Mouse (Mus musculus) kidney, embryonic 15.5 days (tissue): ENCODE measurements around the gene Nxpe3. TPM values are rescaled to one million over a fixed set of nuclear protein-coding genes. Genes with fewer than 3 reads are reported as not detected.

Experiments used
- ATAC-seq: fragments of 200-750 bp; cut with Nextera tagmentation; replicated peaks from 2 replicates; pipeline ENCODE4 v1.8.0; 2017; ENCODE audit warnings: moderate TSS enrichment; ENCODE audit not compliant: low FRiP score
- H3K27ac ChIP-seq: fragments of 300-500 bp; sonication (generic); 2 replicates; pipeline ENCODE4 v1.5.1; 2015; ENCODE audit warnings: mild to moderate bottlenecking, inconsistent platforms
- H3K27me3 ChIP-seq: fragments of 300-500 bp; sonication (generic); 2 replicates; pipeline ENCODE4 v1.6.1; 2015; ENCODE audit warnings: inconsistent platforms
- H3K36me3 ChIP-seq: fragments of 300-500 bp; sonication (generic); 2 replicates; pipeline ENCODE4 v1.6.1; 2015; ENCODE audit warnings: inconsistent platforms
- H3K4me1 ChIP-seq: fragments of 300-500 bp; sonication (generic); 2 replicates; pipeline ENCODE4 v1.6.1; 2015; ENCODE audit warnings: inconsistent platforms
- H3K4me2 ChIP-seq: fragments of 300-500 bp; sonication (generic); 2 replicates; pipeline ENCODE4 v1.6.1; 2015; ENCODE audit warnings: moderate library complexity, mild to moderate bottlenecking, inconsistent platforms
- H3K4me3 ChIP-seq: fragments of 300-500 bp; sonication (generic); replicated peaks from 2 replicates; pipeline ENCODE4 v1.5.1; 2015; ENCODE audit warnings: mild to moderate bottlenecking, inconsistent platforms
- H3K9ac ChIP-seq: fragments of 300-500 bp; sonication (generic); 2 replicates; pipeline ENCODE4 v1.6.1; 2015; ENCODE audit warnings: mild to moderate bottlenecking, inconsistent platforms
- H3K9me3 ChIP-seq: fragments of 300-500 bp; sonication (generic); replicated peaks from 2 replicates; pipeline ENCODE4 v1.6.1; 2016; ENCODE audit warnings: inconsistent platforms
- WGBS: fragments of 180-500 bp; shearing (Covaris S2); methylation state at CpG from one replicate; pipeline ENCODE4 v1.1.7; 2015; ENCODE audit warnings: mixed read lengths; 5-methylcytosine and 5-hydroxymethylcytosine counted together
- polyA plus RNA-seq: library from polyadenylated mRNA; unstranded; fragments of >200 nt; fragmentation: Nextera tagmentation; extraction: Ambion mirVana; gene quantifications from 2 replicates; pipeline ENCODE4 v1.2.1, GENCODE M21; 2015

The Nxpe3 gene
- polyA plus RNA-seq, 1 experiment from 2014 or later = 1.9 TPM

GRCm38 (mm10) chr16:55831451-55831850, 63.6 kb downstream of the Nxpe3 start:
- no peak overlapping the region for H3K9ac ChIP-seq
- no peaks in the 10 kb centered on the region for H3K4me1 ChIP-seq
- 80% methylated on average over 1 of the region's 1 CpGs for WGBS
- H3K36me3 ChIP-seq = peaks cover 12% of the 10 kb centered on the region; the same call in 1 of the 2 replicates
- no peaks in the 10 kb centered on the region for H3K27me3 ChIP-seq
- no peaks in the 10 kb centered on the region for H3K9me3 ChIP-seq
- H3K27ac ChIP-seq = no peak overlapping the region
- no peak overlapping the region for H3K4me2 ChIP-seq
- H3K4me3 ChIP-seq = no peak overlapping the region
- no peak for ATAC-seq

- H3K36me3 ChIP-seq = peaks cover 2% of the 10 kb centered on the region; the same call in 1 of the 2 replicates
- peaks cover 31% of the 10 kb centered on the region for H3K4me1 ChIP-seq
- H3K27ac ChIP-seq = no peak overlapping the region
- H3K27me3 ChIP-seq = no peaks in the 10 kb centered on the region
- ATAC-seq = no peak
- WGBS = 60% methylated on average over 11 of the region's 11 CpGs
- no peak overlapping the region for H3K4me2 ChIP-seq
- no peak overlapping the region for H3K4me3 ChIP-seq
- H3K9ac ChIP-seq = 0 out of 2 replicates have a peak overlapping the region, but pooled peaks have one; percentile 1
- no peaks in the 10 kb centered on the region for H3K9me3 ChIP-seq
These were observed 71.5 kb downstream of the Nxpe3 start for GRCm38 (mm10) chr16:55823398-55824155.

GRCm38 (mm10) chr16:55822741-55823397, 72.2 kb downstream of the Nxpe3 start:
- no peaks in the 10 kb centered on the region for H3K9me3 ChIP-seq
- peak overlapping the region; percentile 70; the same call in 1 of the 2 replicates for H3K9ac ChIP-seq
- peaks cover 38% of the 10 kb centered on the region for H3K4me1 ChIP-seq
- no peaks in the 10 kb centered on the region for H3K27me3 ChIP-seq
- no peak for ATAC-seq
- peaks cover 9% of the 10 kb centered on the region for H3K36me3 ChIP-seq
- 44% methylated on average over 18 of the region's 18 CpGs for WGBS
- peak overlapping the region; percentile 73 for H3K4me3 ChIP-seq
- peak overlapping the region; percentile 68 for H3K4me2 ChIP-seq
- H3K27ac ChIP-seq = peak overlapping the region; percentile 95; the same call in 1 of the 2 replicates

GRCm38 (mm10) chr16:55821997-55822740, 72.9 kb downstream of the Nxpe3 start:
- peaks cover 15% of the 10 kb centered on the region for H3K36me3 ChIP-seq
- under 1% methylated on average over 67 of the region's 67 CpGs for WGBS

GRCm38 (mm10) chr16:55821571-55821981, 73.5 kb downstream of the Nxpe3 start:
- no peaks in the 10 kb centered on the region for H3K27me3 ChIP-seq
- no peaks in the 10 kb centered on the region for H3K9me3 ChIP-seq
- H3K36me3 ChIP-seq = peaks cover 21% of the 10 kb centered on the region
- H3K9ac ChIP-seq = peak overlapping the region; percentile 70
- peak overlapping the region; percentile 73 for H3K4me3 ChIP-seq
- H3K27ac ChIP-seq = peak overlapping the region; percentile 86
- peak overlapping the region; percentile 68 for H3K4me2 ChIP-seq
- under 1% methylated on average over 40 of the region's 40 CpGs for WGBS
- peaks cover 41% of the 10 kb centered on the region for H3K4me1 ChIP-seq
- peak; percentile 46 for ATAC-seq

More at GRCm38 (mm10) chr16:55821997-55822740, 72.9 kb downstream of the Nxpe3 start:
- peak overlapping the region; percentile 68 for H3K4me2 ChIP-seq
- H3K9ac ChIP-seq = peak overlapping the region; percentile 70
- peak; percentile 96 for ATAC-seq
- no peaks in the 10 kb centered on the region for H3K9me3 ChIP-seq
- peaks cover 41% of the 10 kb centered on the region for H3K4me1 ChIP-seq
- H3K27ac ChIP-seq = peak overlapping the region; percentile 95
- H3K27me3 ChIP-seq = no peaks in the 10 kb centered on the region
- peak overlapping the region; percentile 73 for H3K4me3 ChIP-seq

GRCm38 (mm10) chr16:55820916-55821570, 74.0 kb downstream of the Nxpe3 start:
- peaks cover 41% of the 10 kb centered on the region for H3K4me1 ChIP-seq
- peak overlapping the region; percentile 73 for H3K4me3 ChIP-seq
- no peaks in the 10 kb centered on the region for H3K9me3 ChIP-seq
- H3K27ac ChIP-seq = peak overlapping the region; percentile 86
- WGBS = 4% methylated on average over 20 of the region's 20 CpGs
- peak overlapping the region; percentile 68 for H3K4me2 ChIP-seq
- peak overlapping the region; percentile 70 for H3K9ac ChIP-seq
- no peak for ATAC-seq
- peaks cover 26% of the 10 kb centered on the region for H3K36me3 ChIP-seq
- H3K27me3 ChIP-seq = no peaks in the 10 kb centered on the region

- Histone ChIP-seq H3K27ac (peak overlapping the region; percentile 86; the same call in 1 of the 2 replicates), H3K9ac (peak overlapping the region; percentile 70), H3K4me2 (peak overlapping the region; percentile 68), H3K4me1 (peaks cover 41% of the 10 kb centered on the region), H3K36me3 (peaks cover 33% of the 10 kb centered on the region), H3K27me3 (no peaks in the 10 kb centered on the region), H3K9me3 (no peaks in the 10 kb centered on the region), H3K4me3 (peak overlapping the region; percentile 73)
- 43% methylated on average over 13 of the region's 13 CpGs for WGBS
- ATAC-seq = no peak
These were observed 74.7 kb downstream of the Nxpe3 start for GRCm38 (mm10) chr16:55820161-55820915.

GRCm38 (mm10) chr16:55819186-55819861, 75.8 kb downstream of the Nxpe3 start:
- Histone ChIP-seq H3K27ac (peak overlapping the region; percentile 45; the same call in 1 of the 2 replicates), H3K36me3 (peaks cover 43% of the 10 kb centered on the region), H3K9ac (peak overlapping the region; percentile 70), H3K4me2 (peak overlapping the region; percentile 68), H3K27me3 (no peaks in the 10 kb centered on the region), H3K4me1 (peaks cover 41% of the 10 kb centered on the region), H3K4me3 (peak overlapping the region; percentile 73), H3K9me3 (no peaks in the 10 kb centered on the region)
- 29% methylated on average over 15 of the region's 15 CpGs for WGBS
- ATAC-seq = no peak

- Histone ChIP-seq H3K36me3 (peaks cover 56% of the 10 kb centered on the region), H3K27ac (no peak overlapping the region), H3K4me2 (no peak overlapping the region), H3K4me1 (peaks cover 30% of the 10 kb centered on the region), H3K27me3 (no peaks in the 10 kb centered on the region), H3K9me3 (no peaks in the 10 kb centered on the region), H3K4me3 (no peak overlapping the region), H3K9ac (no peak overlapping the region)
- ATAC-seq = no peak
- WGBS = 92% methylated on average over 28 of the region's 28 CpGs
These were observed 77.2 kb downstream of the Nxpe3 start for GRCm38 (mm10) chr16:55817717-55818515.
